Mouse (Mus musculus): ENCODE measurements at regions not wholly inside any gene's neighbourhood (a gene's known extent, or its start where the extent isn't known, plus 50 kb on each side); places are given as distances from the start of the nearest gene placed in this dataset.
"Not testable (repeated sequence)": the region's sequence is repeated elsewhere in the genome, so short reads cannot be mapped to it uniquely, and the experiment has no call there.

- no peak for DNase-seq
Observed at GRCm38 (mm10) chr1:194435060-194435459, 183.0 kb upstream of the Plxna2 start.

- no peak for DNase-seq
Observed at GRCm38 (mm10) chr1:194428586-194428985, 189.4 kb upstream of the Plxna2 start.

- DNase-seq, result no peak
Observed at GRCm38 (mm10) chr1:194426293-194426692, 191.7 kb upstream of the Plxna2 start.

GRCm38 (mm10) chr1:194424201-194424600 is 193.8 kb upstream of the Plxna2 start:
- no peak for DNase-seq

- DNase-seq, result no peak
Observed at GRCm38 (mm10) chr1:194412193-194412592, 205.8 kb upstream of the Plxna2 start.

GRCm38 (mm10) chr1:194411788-194412187 is 206.2 kb upstream of the Plxna2 start:
- DNase-seq, result no peak

GRCm38 (mm10) chr1:194399281-194399680 is 218.7 kb upstream of the Plxna2 start:
- no peak for DNase-seq

GRCm38 (mm10) chr1:194396754-194397460 is 221.1 kb upstream of the Plxna2 start:
- DNase-seq, result no peak

GRCm38 (mm10) chr1:194393720-194394119 is 224.3 kb upstream of the Plxna2 start:
- no peak for DNase-seq

GRCm38 (mm10) chr1:194390202-194390601 is 227.8 kb upstream of the Plxna2 start:
- DNase-seq, result no peak

- no peak for DNase-seq
Observed at GRCm38 (mm10) chr1:194378135-194378534, 239.9 kb upstream of the Plxna2 start.

- not testable (repeated sequence) for DNase-seq
Observed at GRCm38 (mm10) chr1:194373511-194373910, 244.5 kb upstream of the Plxna2 start.

- DNase-seq, result no peak
Observed at GRCm38 (mm10) chr1:194363917-194364316, 254.1 kb upstream of the Plxna2 start.

- DNase-seq, result peak in 1 of 2 experiments; percentile 21
Observed at GRCm38 (mm10) chr1:194363129-194363768, 254.8 kb upstream of the Plxna2 start.

- no peak for DNase-seq
Observed at GRCm38 (mm10) chr1:194362298-194362697, 255.7 kb upstream of the Plxna2 start.

- no peak for DNase-seq
Observed at GRCm38 (mm10) chr1:194361316-194361715, 256.7 kb upstream of the Plxna2 start.

GRCm38 (mm10) chr1:194354332-194355120 is 263.5 kb upstream of the Plxna2 start:
- peak in 1 of 2 experiments; percentile 13 for DNase-seq

- no peak for DNase-seq
Observed at GRCm38 (mm10) chr1:194345304-194346033, 272.5 kb upstream of the Plxna2 start.

GRCm38 (mm10) chr1:194342568-194342967 is 275.4 kb upstream of the Plxna2 start:
- DNase-seq, result no peak

- no peak for DNase-seq
Observed at GRCm38 (mm10) chr1:194341758-194342157, 276.3 kb upstream of the Plxna2 start.

- DNase-seq, result peak; percentile 46 to 64
Observed at GRCm38 (mm10) chr1:194334752-194335719, 283.0 kb upstream of the Plxna2 start.

GRCm38 (mm10) chr1:194332639-194333038 is 285.4 kb upstream of the Plxna2 start:
- no peak for DNase-seq
